Mouse (Mus musculus) R1 (cell line): ENCODE results near the gene Hist1h3f.

ENCODE experiments used
- DNase-seq: peaks from one replicate; pipeline ENCODE4 v3.0.0-alpha.2; 2018; ENCODE audit warnings: low read depth, low spot score

Hist1h3f gene

GRCm38 (mm10) chr13:23517603-23518294, 26.1 kb upstream of the Hist1h3f start:
- peak; percentile 90 for DNase-seq

GRCm38 (mm10) chr13:23518295-23518603, 25.6 kb upstream of the Hist1h3f start:
- DNase-seq, result no peak

GRCm38 (mm10) chr13:23518885-23519284, 25.0 kb upstream of the Hist1h3f start:
- peak; percentile 88 for DNase-seq

GRCm38 (mm10) chr13:23519416-23519815, 24.4 kb upstream of the Hist1h3f start:
- peak; percentile 91 for DNase-seq

GRCm38 (mm10) chr13:23521703-23522102, 22.1 kb upstream of the Hist1h3f start:
- peak; percentile 91 for DNase-seq

- DNase-seq, result no peak
These were observed 19.9 kb upstream of the Hist1h3f start for GRCm38 (mm10) chr13:23523976-23524375.

GRCm38 (mm10) chr13:23524654-23525053, 19.2 kb upstream of the Hist1h3f start:
- peak; percentile 91 for DNase-seq

- peak; percentile 72 for DNase-seq
These were observed 18.0 kb upstream of the Hist1h3f start for GRCm38 (mm10) chr13:23525901-23526300.

GRCm38 (mm10) chr13:23526312-23526711, 17.5 kb upstream of the Hist1h3f start:
- DNase-seq, result peak; percentile 91

- no peak for DNase-seq
These were observed 14.8 kb upstream of the Hist1h3f start for GRCm38 (mm10) chr13:23529005-23529404.

- no peak for DNase-seq
These were observed 14.2 kb upstream of the Hist1h3f start for GRCm38 (mm10) chr13:23529480-23530165.

GRCm38 (mm10) chr13:23530181-23530900, 13.5 kb upstream of the Hist1h3f start:
- DNase-seq, result peak; percentile 74

- DNase-seq, result peak; percentile 97
These were observed 12.7 kb upstream of the Hist1h3f start, which contains the start of gene Hist1h4h for GRCm38 (mm10) chr13:23530901-23531875. TSS of gene Hist1h4h (plus strand) at chr13:23531050.

GRCm38 (mm10) chr13:23532262-23533075, 11.4 kb upstream of the Hist1h3f start:
- peak; percentile 49 for DNase-seq

- DNase-seq, result peak; percentile 94
These were observed 10.1 kb upstream of the Hist1h3f start, which contains the start of gene Hist1h2af for GRCm38 (mm10) chr13:23533560-23534367. TSS of gene Hist1h2af (plus strand) at chr13:23533906.

- DNase-seq, result peak; percentile 91
These were observed 9.3 kb upstream of the Hist1h3f start for GRCm38 (mm10) chr13:23534368-23535131.

- peak; percentile 100 for DNase-seq
These were observed 8.4 kb upstream of the Hist1h3f start, which contains the start of gene Hist1h3g for GRCm38 (mm10) chr13:23535137-23536075. TSS of gene Hist1h3g (plus strand) at chr13:23535422.
